Mouse (Mus musculus) thymus, postnatal 14 days (tissue): ENCODE measurements around the gene Sumo2.
A peak's percentile ranks its signal among the peaks of the same experiment; 100 is the strongest.
"Not testable (repeated sequence)": the region's sequence is repeated elsewhere in the genome, so short reads cannot be mapped to it uniquely, and the experiment has no call there.

Experiments used
- DNase-seq: peaks from one replicate; pipeline ENCODE4 v3.0.0; 2021

Gene Sumo2

DNA sequence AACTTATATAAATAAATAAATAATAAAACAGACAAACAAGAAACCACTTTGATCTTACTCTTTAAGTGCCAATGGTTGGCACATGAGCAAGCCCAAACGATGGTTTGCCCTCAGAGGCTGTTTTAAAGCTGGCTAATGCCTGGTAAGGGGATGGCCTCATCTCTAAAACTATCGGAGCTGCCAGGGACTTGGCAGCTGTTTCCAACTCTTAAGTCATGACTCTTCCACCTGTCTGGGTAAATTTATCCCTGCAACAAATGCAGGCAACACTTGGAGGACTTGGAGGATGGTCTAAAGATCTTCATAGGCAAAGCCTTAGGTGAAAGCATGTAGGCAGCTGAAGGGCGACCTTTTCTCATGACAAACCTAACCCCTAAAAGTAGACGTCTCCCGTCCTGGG, 19.1 kb downstream of the Sumo2 start:
- no peak for DNase-seq

DNA sequence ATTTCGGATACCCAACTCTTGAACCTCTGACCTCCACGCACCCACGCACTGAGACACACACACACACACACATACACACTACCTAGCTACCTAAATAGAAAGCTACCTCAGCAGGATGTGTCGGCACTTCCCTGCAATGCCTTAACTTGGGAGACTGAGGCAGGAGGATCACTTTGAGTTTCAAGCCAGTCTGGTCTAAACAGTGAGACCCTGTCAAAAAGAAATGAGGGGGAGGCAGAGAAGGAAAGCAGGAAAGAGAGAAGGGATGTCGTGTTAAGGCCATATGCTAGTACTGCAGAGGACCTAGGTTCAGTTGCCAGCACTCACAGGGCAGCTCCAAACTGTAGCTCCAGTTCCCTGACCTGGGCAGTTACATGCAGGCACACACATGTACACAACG, 21.1 kb downstream of the Sumo2 start:
- no peak for DNase-seq

DNA sequence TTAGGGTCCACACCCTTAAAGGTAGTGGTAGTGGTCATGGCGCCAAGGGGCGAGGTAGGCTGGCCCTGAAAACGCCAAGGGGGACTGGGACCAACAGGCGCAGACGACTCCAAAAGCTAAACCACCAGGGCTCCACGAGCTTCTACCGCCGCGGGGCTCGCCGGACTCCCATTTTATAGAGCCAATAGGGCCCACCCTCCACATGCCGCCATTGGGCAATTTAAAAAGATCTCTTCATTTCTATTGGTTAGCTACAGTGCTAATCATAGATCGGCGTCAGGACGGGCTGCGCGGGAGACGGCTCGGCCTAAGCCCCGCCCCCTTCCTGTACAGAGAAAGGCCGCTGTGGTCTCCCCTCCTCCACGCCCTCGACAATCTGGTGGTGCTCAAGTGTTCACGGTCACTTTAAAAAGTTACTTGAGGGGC, 21.8 kb downstream of the Sumo2 start, which contains the start of gene Jpt1:
Gene Jpt1 (minus strand): TSS at position 150 of the 426 bp plus-strand sequence.
- peak; percentile 97 for DNase-seq

DNA sequence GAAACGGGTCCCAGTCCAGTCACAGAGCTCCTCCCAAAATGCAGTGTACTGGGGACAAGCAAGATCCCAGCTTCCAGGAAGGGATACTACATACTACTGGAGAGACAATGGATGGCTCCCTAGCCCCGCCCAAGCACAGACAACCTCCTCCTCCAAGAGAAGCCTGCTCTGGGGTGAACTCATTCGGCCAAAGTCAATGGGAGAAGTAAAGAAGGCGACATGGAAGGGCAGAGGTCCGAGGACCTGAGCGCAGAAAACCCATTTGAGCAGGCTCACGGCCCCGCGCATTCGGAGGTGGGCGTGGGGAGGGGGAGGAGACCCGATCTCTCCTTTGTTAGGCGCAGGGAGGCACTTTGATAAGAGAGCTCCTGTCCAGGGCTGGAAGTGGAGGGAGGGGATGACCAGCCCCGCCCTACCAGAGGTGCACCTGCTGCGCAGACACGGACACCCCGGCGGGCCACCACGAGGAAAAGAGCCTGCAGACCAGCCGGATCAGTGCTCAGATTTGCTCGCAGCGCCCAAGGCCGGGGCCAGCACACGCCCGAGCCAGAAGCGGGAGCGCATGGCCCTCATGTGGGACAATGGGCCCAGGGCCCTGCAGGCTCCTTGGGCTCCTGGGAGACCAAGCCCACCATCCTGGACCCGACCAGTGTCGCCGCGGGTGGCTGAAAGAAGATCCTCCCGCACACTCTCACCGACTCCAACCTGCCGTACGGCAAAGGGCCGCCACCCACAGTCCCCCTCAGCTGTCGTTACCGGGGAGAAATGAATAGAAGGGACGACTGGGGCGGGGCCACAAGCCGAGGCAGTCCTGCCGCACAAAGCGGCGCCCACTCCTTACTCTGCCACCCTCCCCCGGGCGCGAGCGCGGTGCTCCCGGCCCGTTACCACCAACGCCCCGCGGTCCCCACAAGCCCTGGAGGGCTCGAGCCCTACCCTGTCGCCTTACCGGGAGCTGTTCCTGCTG, 22.5 kb downstream of the Sumo2 start:
- peak; percentile 60 for DNase-seq

DNA sequence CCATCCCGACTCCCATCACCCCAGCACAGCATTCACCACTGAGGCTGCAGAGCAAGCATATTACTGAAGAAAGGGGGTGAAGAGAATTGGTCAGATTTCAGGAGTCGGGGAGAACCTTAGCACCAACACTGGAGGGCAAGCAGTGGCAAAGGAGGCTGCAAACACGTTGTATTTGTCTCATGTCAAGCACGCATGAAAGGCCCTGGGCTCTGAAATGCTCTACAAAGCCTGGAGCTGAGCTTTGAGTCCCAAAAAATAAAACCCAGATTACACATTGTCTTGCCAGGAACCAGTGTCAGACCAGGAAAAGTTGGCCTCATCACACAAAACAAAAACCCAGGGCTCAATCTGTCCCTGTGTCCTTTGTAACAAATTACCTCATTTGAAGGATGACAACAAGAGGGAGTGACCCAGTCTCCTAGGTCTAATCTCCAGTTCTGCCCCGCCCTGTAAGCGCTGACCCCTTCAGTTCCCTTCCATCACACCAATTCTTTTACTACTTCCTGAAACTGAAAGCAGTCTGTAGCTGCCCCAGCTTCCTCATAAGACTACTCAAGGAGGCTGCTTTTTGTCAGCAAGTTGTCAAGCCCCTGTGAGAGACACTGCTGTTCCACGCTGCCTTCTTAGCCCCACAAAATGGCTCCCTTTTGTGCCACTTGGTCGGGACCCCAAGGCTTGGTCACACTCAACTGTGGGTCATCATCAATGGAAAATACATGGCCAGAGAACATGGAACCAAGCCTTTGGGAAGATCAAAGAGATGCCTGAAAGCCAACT, 23.5 kb downstream of the Sumo2 start:
- DNase-seq: peak; percentile 60

DNA sequence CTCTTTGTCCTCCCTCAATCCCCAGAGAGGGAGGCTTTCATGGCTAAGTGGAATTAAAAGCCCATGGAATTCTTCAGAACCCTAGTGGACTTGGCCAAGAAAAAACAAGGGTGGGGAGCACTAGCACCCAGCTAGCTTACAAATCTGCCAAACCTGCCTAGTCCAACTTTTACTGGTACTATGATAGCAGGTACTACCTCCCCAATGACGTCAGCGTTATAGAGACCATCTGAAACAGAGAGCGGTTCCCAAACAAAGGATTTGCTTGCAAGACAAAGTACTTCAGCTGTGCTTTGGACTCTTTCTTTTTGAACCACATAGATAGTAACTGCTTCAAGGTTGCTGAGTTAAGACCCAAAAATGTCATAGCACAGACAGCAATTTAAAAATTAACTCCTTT, 24.1 kb downstream of the Sumo2 start:
- no peak for DNase-seq

DNA sequence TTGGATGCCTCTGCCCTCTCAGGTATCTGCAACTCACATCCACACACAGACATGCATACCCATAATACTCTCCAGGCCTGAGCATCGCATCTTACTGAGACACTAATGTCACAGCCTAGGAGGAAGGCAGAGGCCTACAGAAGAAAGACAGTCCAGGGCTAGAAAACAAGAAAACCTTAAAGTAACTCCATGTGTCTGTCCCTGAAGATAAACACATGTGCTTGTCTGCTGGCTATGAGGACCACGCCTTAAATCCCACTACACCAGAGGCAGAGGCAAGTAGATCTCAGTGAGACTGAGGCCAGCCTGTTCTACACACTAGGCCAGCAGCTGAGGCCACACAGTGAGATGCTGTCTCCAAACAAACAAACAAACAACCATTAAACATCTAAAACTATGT, 25.0 kb downstream of the Sumo2 start:
- DNase-seq: no peak

DNA sequence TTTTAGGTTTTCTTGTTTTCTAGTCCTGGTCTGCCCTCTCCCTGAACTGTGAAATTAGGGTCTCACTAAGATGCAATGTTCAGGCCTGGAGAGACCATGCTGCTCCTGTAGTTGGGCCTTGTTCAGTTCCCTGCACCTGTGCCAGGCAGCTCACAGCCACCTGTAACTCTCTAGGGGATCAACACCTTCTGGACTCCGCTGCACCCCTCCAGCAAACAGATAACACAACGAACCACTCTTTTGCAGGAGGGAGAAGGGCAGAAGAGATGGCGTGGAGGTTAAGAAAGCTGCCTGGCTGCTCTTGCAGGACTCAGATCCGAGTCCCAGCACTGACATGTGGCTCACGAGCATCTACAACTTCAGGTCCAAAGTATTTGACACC, 25.6 kb downstream of the Sumo2 start:
- DNase-seq: no peak

DNA sequence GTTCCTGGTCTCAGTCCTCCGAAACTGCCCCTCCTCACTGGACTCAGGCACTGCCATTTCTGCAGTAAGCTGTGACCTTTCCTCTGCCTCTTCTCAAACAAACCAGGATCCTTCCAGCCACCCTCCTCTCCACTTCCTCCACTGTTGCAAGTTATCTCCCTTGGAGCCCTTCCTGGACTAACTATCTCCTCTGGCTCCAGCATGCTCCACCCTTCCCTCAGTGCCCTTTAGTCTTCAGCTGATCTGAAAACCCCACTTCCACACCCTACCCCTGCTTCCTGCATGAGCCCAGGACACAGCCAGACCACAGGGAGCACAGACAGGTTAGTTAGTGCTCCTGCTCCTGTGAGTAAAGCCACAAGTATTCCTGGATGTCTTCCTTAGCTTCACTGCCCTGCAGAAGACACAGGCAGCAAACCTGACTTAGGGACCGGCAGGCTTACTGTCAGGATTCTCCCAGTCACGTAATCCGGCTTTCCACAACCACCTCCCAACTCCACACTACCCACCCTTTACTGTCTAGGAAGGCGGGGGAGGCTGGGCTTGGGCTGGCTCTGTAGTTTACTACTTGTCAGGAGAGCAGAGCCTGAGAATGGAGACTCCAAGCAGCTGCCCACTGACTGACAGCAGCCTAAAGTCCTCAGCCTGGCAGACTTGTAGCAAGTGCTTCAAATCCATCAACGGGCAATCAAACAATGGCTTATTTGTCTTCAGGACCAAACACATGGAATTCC, 26.1 kb downstream of the Sumo2 start:
- no peak for DNase-seq

DNA sequence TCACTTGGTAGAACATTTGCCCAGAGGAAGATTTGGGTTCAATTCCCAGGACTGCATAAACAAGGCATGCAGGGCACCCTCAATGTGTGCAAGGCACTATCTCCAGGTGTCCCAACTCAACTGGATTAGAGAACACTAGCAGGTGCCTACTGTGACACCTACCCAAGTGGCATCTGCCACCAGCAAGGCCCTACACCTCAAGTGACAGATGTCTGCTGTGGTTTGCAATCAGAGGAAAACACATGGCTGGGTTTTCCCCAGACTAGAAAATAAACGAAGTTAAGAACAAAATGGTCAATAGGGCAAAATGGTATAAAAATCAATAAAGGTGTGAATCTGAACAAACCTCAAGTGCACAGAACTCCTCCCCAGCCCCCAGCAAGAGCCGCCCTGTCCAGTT, 28.0 kb downstream of the Sumo2 start:
- DNase-seq: peak; percentile 59

DNA sequence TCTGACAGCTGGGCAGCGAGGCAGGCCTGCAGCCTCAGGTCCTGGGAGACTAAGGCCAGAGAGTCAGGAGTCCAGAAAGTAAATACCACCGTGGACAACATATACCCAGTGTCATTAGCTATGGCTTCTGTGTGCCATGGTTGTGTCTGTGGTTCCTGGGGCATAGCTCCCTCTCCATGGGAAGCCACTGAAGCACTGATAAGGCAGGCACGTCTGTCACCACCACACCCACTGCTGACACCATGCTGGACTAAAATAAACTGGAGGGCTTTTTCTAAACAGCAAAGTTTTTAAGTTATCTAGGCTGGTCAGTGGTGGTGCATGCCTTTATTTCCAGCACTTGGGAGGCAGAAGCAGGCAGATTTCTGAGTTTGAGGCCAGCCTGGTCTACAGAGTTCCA, 29.5 kb downstream of the Sumo2 start:
- no peak for DNase-seq

DNA sequence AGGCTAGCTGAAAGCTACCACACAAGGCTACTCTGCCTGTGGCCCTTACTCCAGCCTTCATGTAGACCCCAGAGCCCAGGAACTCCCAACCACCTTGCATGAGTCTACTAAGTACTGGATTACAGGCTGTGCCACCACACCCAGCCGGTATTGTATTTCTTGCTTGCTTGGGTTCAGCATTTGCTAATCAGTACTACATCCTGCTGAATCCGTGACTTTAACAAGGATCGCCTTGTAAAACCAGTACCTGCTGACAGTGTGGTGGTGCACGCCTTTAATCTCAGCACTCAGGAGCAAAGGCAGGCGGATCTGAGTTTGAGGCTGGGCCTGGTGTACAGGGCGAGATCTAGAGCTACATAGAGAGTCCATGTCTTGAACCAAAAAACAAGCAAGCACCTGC, 33.4 kb downstream of the Sumo2 start:
- DNase-seq: no peak

DNA sequence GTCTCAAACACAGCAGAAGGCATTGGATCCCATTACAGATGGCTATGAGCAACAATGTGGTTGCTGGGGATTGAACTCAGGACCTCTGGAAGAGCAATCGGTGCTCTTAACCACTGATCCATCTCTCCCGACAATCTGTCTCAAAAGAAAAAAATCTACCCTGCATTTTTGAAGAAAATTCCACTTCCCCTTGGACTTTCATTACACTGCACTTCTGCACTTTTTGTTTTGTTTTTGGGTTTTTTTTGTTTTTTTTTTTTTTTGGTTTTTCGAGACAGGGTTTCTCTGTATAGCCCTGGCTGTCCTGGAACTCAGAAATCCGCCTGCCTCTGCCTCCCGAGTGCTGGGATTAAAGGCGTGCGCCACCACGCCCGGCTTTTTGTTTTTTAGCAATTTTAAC, 39.5 kb downstream of the Sumo2 start:
- DNase-seq: not testable (repeated sequence)

DNA sequence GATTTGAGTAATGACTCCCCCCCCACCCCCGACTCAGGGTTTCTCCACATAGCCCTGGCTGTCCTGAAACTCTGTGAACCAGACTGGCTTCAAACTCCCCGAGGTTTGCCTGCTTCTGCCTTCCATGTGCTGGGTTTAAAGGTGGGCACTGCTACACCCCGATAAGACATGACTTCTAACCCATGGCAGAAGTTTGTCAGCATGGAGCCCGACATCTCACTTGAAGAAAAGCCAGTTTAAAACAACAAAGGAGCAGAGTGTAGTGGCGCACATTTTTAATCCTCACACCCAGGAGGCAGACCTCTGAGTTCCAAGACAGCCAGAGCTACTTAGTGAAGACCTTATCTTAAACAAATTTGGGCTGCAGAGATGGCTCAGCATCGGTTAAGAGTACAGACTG, 43.7 kb downstream of the Sumo2 start:
- no peak for DNase-seq

DNA sequence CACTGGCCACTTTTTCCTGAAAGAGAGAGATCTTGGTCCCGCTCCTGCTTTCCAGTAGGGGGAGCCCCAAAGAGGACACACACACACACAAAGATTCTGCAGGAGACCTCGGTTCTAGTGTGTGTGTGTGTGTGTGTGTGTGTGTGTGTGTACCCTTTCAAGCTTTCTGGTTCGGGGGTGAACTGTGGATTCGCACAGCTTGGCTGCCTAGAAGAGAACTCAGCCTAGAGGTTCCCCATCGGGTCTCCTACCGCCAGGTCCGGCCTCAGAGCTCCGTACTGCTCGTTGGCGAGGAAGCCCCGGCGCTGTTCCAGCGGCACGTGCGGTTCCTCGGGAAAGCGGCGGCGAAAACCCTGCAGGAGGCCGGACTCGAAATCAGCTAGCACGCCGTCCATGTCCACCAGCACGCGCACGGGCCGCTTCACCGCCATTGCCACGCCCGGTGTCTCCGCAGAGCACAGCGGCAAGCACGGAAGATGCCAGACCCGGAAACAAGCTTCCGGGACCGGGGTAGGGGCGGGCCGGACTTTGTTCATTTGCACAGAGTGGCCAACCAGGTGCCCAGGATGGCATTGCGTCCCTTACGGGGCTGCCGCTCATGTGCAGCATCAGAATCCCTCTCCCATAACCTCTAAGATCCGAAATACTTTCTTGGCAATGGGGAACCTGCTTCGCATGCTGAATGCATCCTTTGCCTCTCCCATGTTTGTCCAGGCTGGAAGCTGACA, 44.6 kb downstream of the Sumo2 start, which contains the start of gene Nt5c:
Gene Nt5c (minus strand): TSS at position 507 of the 728 bp plus-strand sequence.
- DNase-seq: peak; percentile 88

DNA sequence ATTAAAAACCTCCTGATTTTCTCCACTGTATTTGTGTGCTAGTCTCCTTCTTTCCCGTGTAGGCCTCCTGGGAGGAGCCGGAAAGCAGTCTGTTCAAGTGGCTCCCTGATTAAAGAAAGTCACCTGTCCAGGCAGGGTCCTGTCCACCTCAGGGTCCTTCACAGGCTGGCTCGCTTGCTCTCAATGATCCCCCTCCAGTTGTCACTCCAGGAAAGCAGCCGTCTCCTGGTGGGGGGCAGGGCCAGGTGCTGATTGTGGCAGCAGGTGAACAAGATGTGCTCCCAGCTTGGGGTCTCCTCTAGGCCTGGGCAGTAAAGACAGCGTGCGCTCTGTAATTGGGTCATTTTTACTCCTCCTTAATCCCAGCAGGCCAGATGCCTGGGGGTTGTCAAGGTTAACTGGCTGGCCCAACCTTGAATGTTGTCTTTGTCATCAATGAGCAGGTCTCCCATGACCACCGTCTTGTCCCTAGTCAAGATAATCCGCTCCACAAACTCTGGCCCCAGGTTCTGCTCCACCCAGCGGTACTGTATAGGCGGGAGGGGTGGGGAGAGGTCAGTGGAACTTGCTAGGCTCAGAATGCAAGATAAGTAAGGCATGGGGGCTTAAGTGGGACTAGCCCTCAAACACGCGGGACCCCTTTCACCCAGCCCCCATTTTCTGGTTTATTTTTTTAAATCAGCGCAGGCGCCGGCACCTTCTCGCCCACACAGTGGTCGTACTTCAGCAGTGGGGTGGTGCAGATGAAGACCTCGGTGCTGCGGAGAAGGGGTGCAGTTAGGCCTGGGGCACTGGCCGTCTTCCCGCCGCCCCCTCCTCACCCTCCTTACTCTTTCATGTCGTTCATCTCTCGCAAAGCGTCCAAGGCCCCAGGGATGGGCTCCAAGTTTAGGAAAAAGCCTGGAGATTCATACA, 45.4 kb downstream of the Sumo2 start:
- DNase-seq: no peak

DNA sequence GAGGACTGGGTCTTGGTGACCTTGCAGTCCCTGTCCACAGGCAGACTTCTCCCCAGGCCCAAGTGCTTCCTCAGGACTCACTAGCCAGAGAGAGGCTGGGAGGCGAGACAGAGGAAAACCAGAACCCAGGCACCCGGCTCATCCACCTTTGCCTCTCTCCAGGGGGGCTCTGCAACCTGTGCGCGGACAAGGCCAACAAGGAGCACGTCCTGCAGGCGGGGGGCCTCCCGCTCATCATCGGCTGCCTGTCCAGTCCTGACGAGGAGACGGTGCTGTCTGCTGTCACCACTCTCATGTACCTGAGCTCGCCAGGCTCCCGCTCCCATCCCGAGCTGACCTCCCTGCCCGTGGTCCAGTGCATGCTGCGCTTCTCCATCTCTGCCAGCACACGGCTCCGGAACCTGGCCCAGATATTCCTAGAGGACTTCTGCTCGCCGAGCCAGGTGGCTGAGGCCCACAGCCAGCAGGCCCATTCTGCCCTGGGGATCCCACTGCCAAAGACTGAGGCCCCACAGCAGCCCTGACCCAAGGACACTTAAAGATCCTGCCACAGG, 47.4 kb downstream of the Sumo2 start:
- no peak for DNase-seq

DNA sequence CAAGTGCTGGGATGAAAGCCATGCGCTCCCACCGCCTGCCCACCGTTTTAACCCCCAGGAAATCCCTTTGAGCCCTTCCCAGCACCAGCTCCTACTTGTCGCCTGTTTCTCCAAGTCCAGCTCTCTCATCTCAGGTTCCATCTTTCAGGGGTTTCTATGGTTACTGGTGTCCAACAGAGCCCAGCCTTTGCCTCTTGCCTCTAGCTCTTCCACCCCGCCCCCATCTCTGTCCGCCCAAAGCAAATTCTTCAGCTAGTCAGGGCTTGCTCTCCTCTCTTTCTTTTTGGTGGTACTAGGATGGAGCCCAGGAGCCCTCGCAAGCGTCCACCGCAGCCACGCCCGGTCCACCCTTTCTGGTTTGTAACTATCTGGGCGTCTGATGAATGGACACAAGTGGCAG, 50.9 kb downstream of the Sumo2 start:
- DNase-seq: no peak

DNA sequence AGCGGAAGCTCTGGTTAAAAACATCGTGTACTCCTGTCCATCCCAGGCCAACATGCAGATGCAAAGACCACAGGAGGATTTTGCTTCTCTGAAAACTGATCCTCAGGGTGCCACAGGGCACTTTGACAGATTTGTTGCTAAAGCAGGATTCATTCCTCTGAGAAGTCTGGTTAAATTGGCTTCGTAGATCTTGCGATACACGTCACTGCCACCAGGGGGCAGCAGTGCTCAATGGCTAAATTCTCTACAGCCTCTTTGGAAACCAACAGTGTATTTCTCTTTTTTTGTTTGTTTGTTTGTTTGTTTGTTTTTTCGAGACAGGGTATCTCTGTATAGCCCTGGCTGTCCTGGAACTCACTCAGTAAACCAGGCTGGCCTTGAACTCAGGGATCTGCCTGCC, 52.4 kb downstream of the Sumo2 start:
- peak; percentile 83 for DNase-seq

DNA sequence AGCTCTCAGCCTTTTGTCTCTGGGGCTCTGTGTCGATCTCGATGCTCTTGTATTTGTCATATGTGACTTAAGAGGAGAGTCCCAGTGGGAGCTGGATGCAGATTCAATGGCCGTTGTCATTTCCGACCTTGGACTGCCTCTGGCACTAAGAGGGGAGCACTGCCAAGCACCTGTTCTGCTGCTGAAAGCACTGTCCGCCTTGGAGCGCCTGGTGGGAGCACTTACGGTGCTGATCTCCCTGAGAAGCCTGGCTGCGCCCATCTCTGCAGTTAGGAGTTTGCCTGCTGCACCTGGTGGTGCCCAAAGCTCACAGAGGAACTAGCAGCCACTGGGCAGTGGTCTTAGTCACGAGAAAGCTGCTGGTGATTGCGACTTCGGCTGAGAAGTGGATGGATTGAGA, 52.8 kb downstream of the Sumo2 start:
- no peak for DNase-seq
